Mouse (Mus musculus) MEL (cell line): ENCODE measurements at regions not wholly inside any gene's neighbourhood (a gene's known extent, or its start where the extent isn't known, plus 50 kb on each side); places are given as distances from the start of the nearest gene placed in this dataset.
"Not testable (repeated sequence)": the region's sequence is repeated elsewhere in the genome, so short reads cannot be mapped to it uniquely, and the experiment has no call there.

Experiments
- DNase-seq: peaks from one replicate; pipeline ENCODE4 v3.0.0; 2011; ENCODE audit warnings: low read depth, low spot score
- H3K27ac ChIP-seq: 2 replicates; pipeline ENCODE4 v1.5.1; 2012; ENCODE audit warnings: low read depth, mild to moderate bottlenecking, control low read depth, low read length, moderate library complexity; ENCODE audit not compliant: control insufficient read depth
- H3K27me3 ChIP-seq, 2 experiments: fragments of 150-350 bp in 1 of 2; sonication (generic) in 1 of 2; 2 replicates each; pipeline ENCODE4 v1.6.1; 2012; ENCODE audit warnings: low read length in 2 of 2, mild to moderate bottlenecking in 2 of 2, improper control_type of control experiment in 1 of 2, moderate library complexity in 1 of 2; ENCODE audit not compliant: insufficient read depth in 2 of 2, control insufficient read depth in 1 of 2
- H3K36me3 ChIP-seq, 2 experiments: 2 replicates each; pipeline ENCODE4 v1.6.1; 2012 to 2014; ENCODE audit warnings: low read length in 2 of 2, improper control_type of control experiment in 1 of 2, inconsistent platforms in 1 of 2, mild to moderate bottlenecking in 1 of 2; ENCODE audit not compliant: insufficient read depth in 2 of 2, control insufficient read depth in 1 of 2
- H3K4me1 ChIP-seq, 2 experiments: fragments of 150-350 bp in 1 of 2; sonication (generic) in 1 of 2; 2 replicates each; pipeline ENCODE4 v1.6.1; 2012; ENCODE audit warnings: low read length in 2 of 2, improper control_type of control experiment in 1 of 2, mild to moderate bottlenecking in 1 of 2; ENCODE audit not compliant: insufficient read depth in 2 of 2, control insufficient read depth in 1 of 2
- H3K4me3 ChIP-seq, 2 experiments: fragments of 150-350 bp in 1 of 2; sonication (generic) in 1 of 2; 2 replicates each; pipeline ENCODE4 v1.5.1; 2012; ENCODE audit warnings: low read depth in 2 of 2, low read length in 2 of 2, mild to moderate bottlenecking in 2 of 2, moderate library complexity in 2 of 2, control low read depth in 1 of 2, improper control_type of control experiment in 1 of 2; ENCODE audit not compliant: control insufficient read depth in 1 of 2, insufficient read depth in 1 of 2
- H3K79me2 ChIP-seq: 2 replicates; pipeline ENCODE4 v1.6.1; 2012; ENCODE audit warnings: mild to moderate bottlenecking, low read length, moderate library complexity; ENCODE audit not compliant: control insufficient read depth, poor library complexity, insufficient read depth
- H3K9ac ChIP-seq: 2 replicates; pipeline ENCODE4 v1.6.1; 2012; ENCODE audit warnings: low read depth, mild to moderate bottlenecking, control low read depth, low read length, moderate library complexity; ENCODE audit not compliant: control insufficient read depth, poor library complexity, severe bottlenecking
- H3K9me3 ChIP-seq: fragments of 150-350 bp; sonication (generic); replicated peaks from 2 replicates; pipeline ENCODE4 v1.6.1; 2012; ENCODE audit warnings: mild to moderate bottlenecking, low read length, improper control_type of control experiment, moderate library complexity; ENCODE audit not compliant: insufficient read depth
- CHD2 ChIP-seq: IDR thresholded peaks from 2 replicates; pipeline ENCODE4 v1.6.1; 2011; ENCODE audit warnings: low read length, improper control_type of control experiment
- E2F4 ChIP-seq: IDR thresholded peaks from 2 replicates; pipeline ENCODE4 v1.6.1; 2011; ENCODE audit warnings: low read depth, low read length, improper control_type of control experiment, borderline replicate concordance
- EP300 ChIP-seq, 2 experiments: IDR thresholded peaks; 2 replicates each; pipeline ENCODE4 v1.6.1; 2011; ENCODE audit warnings: improper control_type of control experiment in 2 of 2, low read length in 2 of 2, low read depth in 1 of 2, mild to moderate bottlenecking in 1 of 2
- ETS1 ChIP-seq: IDR thresholded peaks from 2 replicates; pipeline ENCODE4 v1.6.1; 2012; ENCODE audit warnings: low read depth, mild to moderate bottlenecking, inconsistent platforms, low read length, improper control_type of control experiment, moderate library complexity
- MAZ ChIP-seq: IDR thresholded peaks from 2 replicates; pipeline ENCODE4 v1.6.1; 2012; ENCODE audit warnings: low read depth, mild to moderate bottlenecking, inconsistent platforms, low read length, improper control_type of control experiment
- MYC ChIP-seq: IDR thresholded peaks from 2 replicates; pipeline ENCODE4 v1.6.1; 2011; ENCODE audit warnings: low read depth, mild to moderate bottlenecking, low read length, improper control_type of control experiment, moderate library complexity
- NELFE ChIP-seq: IDR thresholded peaks from 2 replicates; pipeline ENCODE4 v1.6.1; 2011; ENCODE audit warnings: low read depth, low read length, improper control_type of control experiment
- POLR2A ChIP-seq, 2 experiments: IDR thresholded peaks; 2 replicates each; pipeline ENCODE4 v1.6.1; 2011 to 2012; ENCODE audit warnings: low read length in 2 of 2, mild to moderate bottlenecking in 2 of 2, control low read depth in 1 of 2, improper control_type of control experiment in 1 of 2, low read depth in 1 of 2, moderate library complexity in 1 of 2; ENCODE audit not compliant: control insufficient read depth in 1 of 2, insufficient read depth in 1 of 2, poor library complexity in 1 of 2
- RCOR1 ChIP-seq: IDR thresholded peaks from 2 replicates; pipeline ENCODE4 v1.6.1; 2012; ENCODE audit warnings: low read depth, mild to moderate bottlenecking, inconsistent platforms, low read length, improper control_type of control experiment
- TBP ChIP-seq: IDR thresholded peaks from 2 replicates; pipeline ENCODE4 v1.8.0; 2011; ENCODE audit warnings: low read depth, low read length, improper control_type of control experiment
- USF1 ChIP-seq: IDR thresholded peaks from 2 replicates; pipeline ENCODE4 v1.6.1; 2014; ENCODE audit warnings: low read depth, mild to moderate bottlenecking, inconsistent platforms, low read length, improper control_type of control experiment, moderate library complexity
- ZMIZ1 ChIP-seq: IDR thresholded peaks from 2 replicates; pipeline ENCODE4 v1.6.1; 2012; ENCODE audit warnings: low read depth, mild to moderate bottlenecking, inconsistent platforms, low read length, improper control_type of control experiment, moderate library complexity
- ZNF384 ChIP-seq: IDR thresholded peaks from 2 replicates; pipeline ENCODE4 v1.6.1; 2012; ENCODE audit warnings: low read depth, mild to moderate bottlenecking, inconsistent platforms, low read length, improper control_type of control experiment

DNA sequence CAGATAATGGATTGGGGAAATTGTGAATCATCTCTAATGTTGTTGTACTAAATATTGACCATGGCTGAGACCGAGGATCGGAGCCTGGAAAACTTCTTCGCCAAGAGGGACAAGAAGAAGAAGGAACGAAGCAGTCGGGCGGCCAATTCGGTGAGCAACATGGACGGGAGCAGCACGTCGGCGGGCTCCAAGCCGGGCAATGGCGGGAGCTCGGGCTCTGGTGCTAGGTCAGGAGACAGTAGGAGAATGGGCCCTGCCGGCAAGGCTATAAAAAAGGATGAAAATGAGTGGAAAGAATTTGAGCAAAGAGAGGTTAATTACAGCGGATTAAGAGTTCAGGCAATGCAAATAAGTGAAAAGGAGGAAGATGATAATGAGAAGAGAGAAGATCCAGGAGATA lies 55.0 kb upstream of the Zfp990 start:
- not testable (repeated sequence) for H3K27me3 ChIP-seq, H3K4me3 ChIP-seq, DNase-seq, H3K4me1 ChIP-seq, H3K9me3 ChIP-seq, H3K36me3 ChIP-seq, H3K79me2 ChIP-seq, H3K27ac ChIP-seq, H3K9ac ChIP-seq

DNA sequence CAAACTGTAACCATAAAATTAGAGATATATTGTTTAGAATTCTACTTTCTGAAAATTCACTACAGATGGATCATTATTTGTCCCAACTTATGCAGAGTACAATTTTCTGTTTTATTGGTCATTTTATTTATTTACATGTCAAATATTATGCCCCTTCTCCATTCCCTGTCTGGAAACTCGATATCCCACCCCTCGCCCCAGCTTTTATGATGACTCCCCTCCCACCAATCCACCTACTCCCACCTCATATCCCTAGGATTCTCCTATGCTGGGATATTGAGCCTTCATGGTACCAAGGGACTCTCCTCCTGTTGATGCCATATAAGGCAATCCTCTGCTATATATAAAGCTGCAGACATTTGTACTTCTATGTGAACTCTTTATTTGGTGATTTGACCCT lies 62.0 kb upstream of the Zfp990 start:
- Histone ChIP-seq H3K27ac (no peak overlapping the region), H3K36me3 (no peaks in the 10 kb centered on the region), H3K4me3 (no peak overlapping the region), H3K27me3 (no peaks in the 10 kb centered on the region), H3K79me2 (no peaks in the 10 kb centered on the region), H3K4me1 (no peaks in the 10 kb centered on the region), H3K9ac (no peak overlapping the region), H3K9me3 (no peaks in the 10 kb centered on the region)
- DNase-seq: no peak
- TF ChIP-seq MAZ (no peak), CHD2 (no peak)

DNA sequence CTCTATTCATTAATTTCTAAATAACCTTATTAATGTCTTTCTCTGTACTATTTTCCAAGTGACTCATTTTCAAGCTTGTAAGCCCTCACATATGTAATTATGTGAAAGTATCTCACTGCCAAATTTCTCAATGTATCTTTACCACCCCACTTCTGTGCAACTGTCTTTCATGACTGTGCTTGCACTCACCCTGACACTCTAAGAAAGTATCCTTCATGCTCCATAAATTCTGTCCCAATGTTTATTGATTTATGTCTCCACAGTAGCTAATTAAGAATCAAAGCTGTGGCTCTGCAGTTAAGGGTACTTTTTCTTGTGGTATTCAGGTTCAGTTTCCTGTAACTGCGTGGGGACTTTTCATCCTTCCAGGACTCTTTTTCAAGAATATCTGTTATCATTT lies 73.8 kb upstream of the Zfp990 start:
- not testable (repeated sequence) for H3K4me1 ChIP-seq, H3K27me3 ChIP-seq, H3K4me3 ChIP-seq, H3K27ac ChIP-seq, H3K36me3 ChIP-seq, H3K79me2 ChIP-seq, H3K9me3 ChIP-seq, DNase-seq, H3K9ac ChIP-seq

DNA sequence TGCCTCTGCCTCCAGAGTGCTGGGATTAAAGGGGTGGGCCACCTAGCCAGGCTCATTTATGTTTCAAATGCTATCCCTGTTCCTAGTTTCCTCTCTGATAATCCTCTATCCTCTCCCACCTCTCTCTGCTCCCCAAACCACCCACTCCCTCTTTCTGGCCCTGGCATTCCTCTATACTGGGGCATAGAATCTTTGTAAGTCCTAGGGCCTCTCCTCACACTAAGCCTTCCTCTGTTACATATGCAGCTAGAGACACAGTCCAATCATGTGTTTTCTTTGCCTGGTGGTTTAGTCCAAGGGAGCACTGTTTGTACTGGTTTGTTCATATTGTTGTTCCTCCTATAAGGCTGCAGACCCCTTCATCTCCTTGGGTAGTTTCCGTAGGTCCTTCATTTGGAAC lies 76.0 kb upstream of the Zfp990 start:
- Histone ChIP-seq H3K4me3 (no peak overlapping the region), H3K36me3 (no peaks in the 10 kb centered on the region), H3K9ac (no peak overlapping the region), H3K9me3 (0 out of 2 replicates have a peak, but pooled peaks cover 3% of the 10 kb centered on the region), H3K27me3 (no peaks in the 10 kb centered on the region), H3K79me2 (no peaks in the 10 kb centered on the region), H3K4me1 (no peaks in the 10 kb centered on the region), H3K27ac (no peak overlapping the region)
- DNase-seq: no peak
- no peak for TF ChIP-seq USF1
- TF ChIP-seq TBP: no peak
- no peak for TF ChIP-seq POLR2A (IDR thresholded peaks at IDR 0.05; ENCODE audit: control insufficient read depth in 1 of 2, insufficient read depth in 1 of 2, low read depth in 1 of 2, low read length in 2 of 2, poor library complexity in 1 of 2)
- TF ChIP-seq NELFE: no peak
- TF ChIP-seq EP300 (IDR thresholded peaks at IDR 0.05; ENCODE audit: low read depth in 1 of 2, low read length in 2 of 2): no peak
- TF ChIP-seq ETS1: no peak
- no peak for TF ChIP-seq ZNF384
- no peak for TF ChIP-seq E2F4
- no peak for TF ChIP-seq ZMIZ1
- no peak for TF ChIP-seq RCOR1
- TF ChIP-seq MYC: no peak
